Mouse (Mus musculus) olfactory bulb, adult 2 months (tissue): ENCODE data around the gene Il17re. TPM values are rescaled to one million over a fixed set of nuclear protein-coding genes. Genes with fewer than 3 reads are reported as not detected.

Experiments used
- H3K27ac ChIP-seq: fragments of 200-500 bp; 2 replicates; pipeline ENCODE4 v1.5.1; 2012; ENCODE audit warnings: low read depth, low read length; ENCODE audit not compliant: insufficient read depth
- H3K4me1 ChIP-seq: fragments of 200-500 bp; 2 replicates; pipeline ENCODE4 v1.6.1; 2012; ENCODE audit warnings: low read length; ENCODE audit not compliant: control insufficient read depth, insufficient read depth
- H3K4me3 ChIP-seq: fragments of 200-500 bp; 2 replicates; pipeline ENCODE4 v1.5.1; 2012; ENCODE audit warnings: mild to moderate bottlenecking, low read depth, low read length, moderate library complexity; ENCODE audit not compliant: insufficient read depth
- CTCF ChIP-seq: fragments of 200-500 bp; IDR thresholded peaks from 2 replicates; pipeline ENCODE4 v1.5.1; 2012; ENCODE audit warnings: low read depth, mild to moderate bottlenecking, low read length, moderate library complexity; ENCODE audit not compliant: insufficient read depth
- POLR2A ChIP-seq: fragments of 200-500 bp; IDR thresholded peaks from 2 replicates; pipeline ENCODE4 v1.6.1; 2012; ENCODE audit warnings: mild to moderate bottlenecking, low read depth, low read length, moderate library complexity; ENCODE audit not compliant: insufficient read depth
- WGBS: fragments of 180-500 bp; shearing (Covaris S2); methylation state at CpG from one replicate; pipeline ENCODE4 v1.1.7; 2018; 5-methylcytosine and 5-hydroxymethylcytosine counted together
- polyA plus RNA-seq: library from polyadenylated mRNA; stranded (reverse); fragments of >200 nt; gene quantifications from 2 replicates; pipeline ENCODE4 v1.2.4, GENCODE M21; 2012; ENCODE audit warnings: low replicate concordance; ENCODE audit not compliant: missing spikeins, insufficient read depth, insufficient read length

Il17re gene
- polyA plus RNA-seq, 1 experiment, result not detected

DNA sequence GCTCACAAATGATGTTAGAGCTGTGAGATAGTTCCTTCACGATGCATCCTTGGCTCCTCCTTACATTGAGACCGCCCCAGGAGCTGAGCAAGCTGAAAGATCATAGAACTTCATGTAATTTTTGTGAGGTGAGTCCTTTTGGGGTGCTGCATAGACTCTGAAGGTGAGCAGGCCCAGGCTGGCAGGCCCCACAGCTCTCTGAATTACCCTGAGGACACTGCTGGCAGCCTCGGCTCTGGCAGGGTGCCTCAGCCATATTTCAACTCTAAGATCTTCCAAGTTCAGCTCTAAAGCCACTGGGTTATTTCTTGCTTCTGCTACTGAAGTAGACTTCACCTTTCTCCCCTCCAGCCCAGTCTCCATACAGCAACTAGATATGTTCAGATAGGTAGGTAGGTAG lies 17.6 kb upstream of the Il17re start:
- Histone ChIP-seq H3K4me3 (no peak overlapping the region), H3K27ac (no peak overlapping the region), H3K4me1 (peaks cover 4% of the 10 kb centered on the region; the same call in 1 of the 2 replicates)
- TF ChIP-seq POLR2A (no peak), CTCF (no peak)
- 87% methylated on average over 3 of the region's 3 CpGs for WGBS

GRCm38 (mm10) chr6:113441147-113441680 lies 17.1 kb upstream of the Il17re start:
- TF ChIP-seq CTCF (no peak), POLR2A (no peak)
- peaks cover 4% of the 10 kb centered on the region; the same call in 1 of the 2 replicates for H3K4me1 ChIP-seq
- WGBS, result 49% methylated on average over 7 of the region's 7 CpGs
- no peak overlapping the region for H3K4me3 ChIP-seq
- H3K27ac ChIP-seq, result no peak overlapping the region

DNA sequence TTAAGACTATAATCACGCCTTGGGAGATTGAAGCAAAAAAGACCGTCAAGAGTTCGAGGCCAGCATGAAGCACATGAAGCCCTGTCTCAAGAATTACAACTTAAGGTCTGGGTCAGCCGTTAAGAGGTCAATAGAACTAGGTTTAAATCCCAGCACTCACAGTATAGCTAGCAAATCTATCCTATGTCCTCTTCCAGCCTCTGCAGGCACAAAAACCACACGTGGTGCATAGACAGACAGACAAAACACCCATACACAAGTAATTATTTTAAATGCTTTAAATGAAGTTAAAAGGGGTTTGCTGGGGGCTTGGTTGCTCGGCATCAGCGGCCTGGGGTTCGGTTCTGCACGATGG lies 16.2 kb upstream of the Il17re start:
- Histone ChIP-seq H3K27ac (0 out of 2 replicates have a peak overlapping the region, but pooled peaks have one; percentile 16), H3K4me3 (peak overlapping the region; percentile 71), H3K4me1 (peaks cover 4% of the 10 kb centered on the region; the same call in 1 of the 2 replicates)
- TF ChIP-seq POLR2A (no peak), CTCF (no peak)
- 35% methylated on average over 9 of the region's 9 CpGs for WGBS

DNA sequence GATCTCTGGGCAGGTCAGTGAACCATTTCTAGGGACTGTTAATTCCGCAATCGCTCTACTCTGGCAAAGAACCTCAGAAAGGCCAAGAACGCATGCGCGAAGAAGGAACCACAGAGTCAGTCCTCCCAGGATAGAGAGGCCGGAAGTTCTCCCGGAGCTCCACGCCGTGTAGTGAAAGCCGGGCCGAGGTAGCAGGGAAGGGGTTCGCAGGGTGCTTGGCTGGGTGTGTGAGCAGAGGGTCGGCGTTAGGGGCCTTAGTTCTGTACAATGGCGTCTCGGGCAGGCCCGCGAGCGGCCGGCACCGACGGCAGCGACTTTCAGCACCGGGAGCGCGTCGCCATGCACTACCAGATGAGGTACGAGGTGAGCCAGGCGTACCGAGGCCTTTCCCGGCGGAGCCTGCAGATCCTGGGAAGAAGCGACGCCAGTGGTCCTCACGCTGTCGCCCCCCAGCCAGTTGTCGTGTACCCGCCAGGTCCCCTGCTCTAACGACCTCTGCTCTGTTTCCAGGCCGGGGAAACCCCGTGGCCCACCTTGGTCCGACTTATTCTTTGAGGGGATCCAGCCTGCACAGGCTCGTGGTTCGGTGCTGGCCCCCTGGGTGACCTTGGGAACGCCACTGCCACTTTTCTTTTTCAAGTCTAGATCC lies 15.7 kb upstream of the Il17re start, which contains the start of gene Jagn1:
Jagn1 (plus strand) TSS at position 128 of the 649 bp plus-strand sequence.
- TF ChIP-seq POLR2A (peak; percentile 46; the same call in 1 of the 2 replicates), CTCF (no peak)
- Histone ChIP-seq H3K4me3 (peak within 1 kb of the TSS; percentile 71), H3K4me1 (peaks cover 4% of the 10 kb centered on the region; the same call in 1 of the 2 replicates), H3K27ac (0 out of 2 replicates have a peak within 1 kb of the TSS, but pooled peaks have one; percentile 16)
- WGBS, result under 1% methylated on average over 45 of the region's 45 CpGs

- no peak overlapping the region for H3K27ac ChIP-seq
- 45% methylated on average over 12 of the region's 12 CpGs for WGBS
- TF ChIP-seq POLR2A, result no peak
- no peak for TF ChIP-seq CTCF
- H3K4me3 ChIP-seq, result peak overlapping the region; percentile 71
- peaks cover 4% of the 10 kb centered on the region; the same call in 1 of the 2 replicates for H3K4me1 ChIP-seq
Observed at GRCm38 (mm10) chr6:113443091-113443490, 15.2 kb upstream of the Il17re start.

- Histone ChIP-seq H3K27ac (no peak overlapping the region), H3K4me1 (peaks cover 4% of the 10 kb centered on the region; the same call in 1 of the 2 replicates), H3K4me3 (no peak overlapping the region)
- TF ChIP-seq CTCF (no peak), POLR2A (no peak)
- WGBS, result 78% methylated on average over 8 of the region's 8 CpGs
Observed at GRCm38 (mm10) chr6:113444207-113444965, 13.9 kb upstream of the Il17re start.

GRCm38 (mm10) chr6:113447639-113448038 lies 10.6 kb upstream of the Il17re start:
- Histone ChIP-seq H3K4me3 (no peak overlapping the region), H3K4me1 (peaks cover 4% of the 10 kb centered on the region; the same call in 1 of the 2 replicates), H3K27ac (no peak overlapping the region)
- TF ChIP-seq CTCF (no peak), POLR2A (no peak)
- 95% methylated on average over 4 of the region's 4 CpGs for WGBS

DNA sequence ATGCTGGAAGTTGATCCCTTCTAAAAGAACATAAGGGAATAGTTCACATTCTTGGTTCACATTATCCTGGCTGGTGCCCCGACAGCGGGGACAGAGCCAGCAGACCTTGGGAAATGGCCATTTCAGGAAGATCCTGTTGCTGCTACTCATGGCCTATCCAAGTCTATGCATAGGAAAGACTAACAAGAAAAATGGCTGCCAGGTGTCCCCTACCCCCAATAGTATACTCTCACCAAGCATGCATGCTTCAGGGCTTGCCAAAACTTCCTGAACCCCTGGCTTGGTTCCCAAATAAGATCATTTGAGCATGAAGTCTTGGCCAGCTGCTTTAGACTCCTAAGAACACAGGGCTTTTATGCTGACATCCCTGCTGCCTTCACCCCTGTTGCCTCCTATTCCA lies 6.4 kb upstream of the Il17re start:
- Histone ChIP-seq H3K4me1 (no peaks in the 10 kb centered on the region), H3K4me3 (no peak overlapping the region), H3K27ac (no peak overlapping the region)
- 33% methylated on average over 2 of the region's 2 CpGs for WGBS
- no peak for TF ChIP-seq POLR2A
- TF ChIP-seq CTCF, result no peak

- Histone ChIP-seq H3K4me3 (no peak overlapping the region), H3K4me1 (no peaks in the 10 kb centered on the region), H3K27ac (no peak overlapping the region)
- 75% methylated on average over 5 of the region's 5 CpGs for WGBS
- TF ChIP-seq POLR2A, result no peak
- TF ChIP-seq CTCF, result no peak
Observed at GRCm38 (mm10) chr6:113455007-113455406, 3.3 kb upstream of the Il17re start.
